Mouse (Mus musculus): ENCODE results near the gene Zfp966.
"Not testable (repeated sequence)": the region's sequence is repeated elsewhere in the genome, so short reads cannot be mapped to it uniquely, and the experiment has no call there.

The Zfp966 gene

DNA sequence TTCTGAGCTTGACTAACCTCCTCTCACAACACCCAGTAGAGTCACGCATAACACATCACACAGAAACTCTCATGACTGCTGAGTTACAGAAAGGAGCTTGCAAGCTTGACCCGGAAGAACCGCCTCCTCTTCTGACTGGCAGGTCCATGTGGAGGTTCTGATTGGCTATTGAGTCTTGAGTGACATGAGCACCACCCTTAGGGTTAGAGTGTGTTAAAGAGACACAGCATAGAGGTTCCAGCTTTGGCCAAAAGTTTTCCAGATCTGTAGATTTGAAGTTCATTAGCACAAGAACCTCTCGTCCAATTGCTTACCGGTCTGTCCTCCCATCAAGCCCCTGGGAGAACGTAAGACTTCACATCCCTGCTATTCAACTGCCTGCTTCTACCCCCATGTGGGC lies at the start of gene Zfp966:
Gene Zfp966, minus strand, starts transcription at position 101 of the 400 bp plus-strand sequence.
- not testable (repeated sequence) for TF ChIP-seq GATA4 (IDR thresholded peaks at IDR 0.05; ENCODE audit: insufficient replicate concordance, low read length)

DNA sequence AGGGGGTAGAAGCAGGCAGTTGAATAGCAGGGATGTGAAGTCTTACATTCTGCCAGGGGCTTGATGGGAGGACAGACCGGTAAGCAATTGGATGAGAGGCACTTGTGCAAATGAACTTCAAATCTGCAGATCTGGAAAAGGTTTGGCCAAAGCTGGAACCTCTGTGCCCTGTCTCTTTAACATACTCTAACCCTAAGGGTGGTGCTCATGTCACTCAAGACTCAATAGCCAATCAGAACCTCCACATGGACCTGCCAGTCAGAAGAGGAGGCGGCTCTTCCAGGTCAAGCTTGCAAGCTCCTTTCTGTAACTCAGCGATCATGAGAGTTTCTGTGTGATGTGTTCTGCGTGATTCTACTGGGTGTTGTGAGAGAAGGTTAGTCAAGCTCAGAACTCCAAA lies 34.1 kb upstream of the Zfp966 start, which contains the start of gene Gm2026:
Gene Gm2026, plus strand, starts transcription at position 301 of the 400 bp plus-strand sequence.
- not testable (repeated sequence) for TF ChIP-seq GATA4 (IDR thresholded peaks at IDR 0.05; ENCODE audit: insufficient replicate concordance, low read length)

DNA sequence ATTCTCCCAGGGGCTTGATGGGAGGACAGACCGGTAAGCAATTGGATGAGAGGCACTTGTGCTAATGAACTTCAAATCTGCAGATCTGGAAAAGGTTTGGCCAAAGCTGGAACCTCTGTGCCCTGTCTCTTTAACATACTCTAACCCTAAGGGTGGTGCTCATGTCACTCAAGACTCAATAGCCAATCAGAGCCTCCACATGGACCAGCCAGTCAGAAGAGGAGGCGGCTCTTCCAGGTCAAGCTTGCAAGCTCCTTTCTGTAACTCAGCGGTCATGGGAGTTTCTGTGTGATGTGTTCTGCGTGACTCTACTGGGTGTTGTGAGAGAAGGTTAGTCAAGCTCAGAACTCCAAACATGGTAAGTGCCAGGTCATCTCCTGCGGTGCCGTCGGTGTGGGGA lies 61.9 kb downstream of the Zfp966 start, which contains the start of gene Gm6710:
Gene Gm6710, plus strand, starts transcription at position 196 of the 400 bp plus-strand sequence.
- TF ChIP-seq GATA4 (IDR thresholded peaks at IDR 0.05; ENCODE audit: insufficient replicate concordance, low read length) = not testable (repeated sequence)

Data from liver, adult (tissue).